In genomic region chr14:25587487-25588001, GRCm38 (mm10) we compare ENCODE assay signal across 8 mouse cellular contexts.
DNase-seq lines count a peak whose midpoint lies in the region; ATAC-seq lines count a peak whose summit lies in the region.

No protein-coding gene starts in this region.

- ATAC-seq in forebrain, embryonic 11.5 days (replicated peaks; ENCODE audit: low FRiP score) = peak; percentile 69
- ATAC-seq in hindbrain, embryonic 13.5 days (ENCODE audit: low FRiP score) = peak; percentile 64
- no peak; the same call in 1 of the 2 replicates for ATAC-seq in limb, embryonic 13.5 days (ENCODE audit: low FRiP score, low read depth)
- peak; percentile 47 for ATAC-seq in midbrain, embryonic 14.5 days (ENCODE audit: low FRiP score, low TSS enrichment)

- no peaks in the 10 kb centered on the region for H3K27me3 ChIP-seq in forebrain, embryonic 11.5 days (ENCODE audit: control insufficient read depth, insufficient read depth, low read length)
- H3K27me3 ChIP-seq in hindbrain, embryonic 13.5 days = no peaks in the 10 kb centered on the region
- no peaks in the 10 kb centered on the region for H3K27me3 ChIP-seq in limb, embryonic 13.5 days
- H3K27me3 ChIP-seq in midbrain, embryonic 14.5 days (ENCODE audit: control insufficient read depth, insufficient read depth, low read length) = no peaks in the 10 kb centered on the region

- peak overlapping the region; percentile 97 for H3K27ac ChIP-seq in forebrain, embryonic 11.5 days (ENCODE audit: low read depth, low read length)
- H3K27ac ChIP-seq in hindbrain, embryonic 13.5 days = peak overlapping the region; percentile 100
- H3K27ac ChIP-seq in limb, embryonic 13.5 days = peak overlapping the region; percentile 84
- H3K27ac ChIP-seq in midbrain, embryonic 14.5 days (replicated peaks; ENCODE audit: low read depth, low read length) = peak overlapping the region; percentile 99

- peak overlapping the region; percentile 60 for H3K9ac ChIP-seq in forebrain, embryonic 11.5 days (ENCODE audit: low read length)
- H3K9ac ChIP-seq in hindbrain, embryonic 13.5 days = peak overlapping the region; percentile 63
- H3K9ac ChIP-seq in limb, embryonic 13.5 days = peak overlapping the region; percentile 43
- H3K9ac ChIP-seq in midbrain, embryonic 14.5 days (replicated peaks; ENCODE audit: low read length) = peak overlapping the region; percentile 54

- no peak overlapping the region for H3K4me3 ChIP-seq in forebrain, embryonic 11.5 days (ENCODE audit: low read depth, low read length)
- H3K4me3 ChIP-seq in hindbrain, embryonic 13.5 days = no peak overlapping the region
- H3K4me3 ChIP-seq in limb, embryonic 13.5 days = no peak overlapping the region
- no peak overlapping the region for H3K4me3 ChIP-seq in midbrain, embryonic 14.5 days (replicated peaks; ENCODE audit: low read depth, low read length)

- H3K36me3 ChIP-seq in forebrain, embryonic 11.5 days (ENCODE audit: control insufficient read depth, insufficient read depth, low read length) = peaks cover 5% of the 10 kb centered on the region; the same call in 1 of the 2 replicates
- peaks cover 19% of the 10 kb centered on the region for H3K36me3 ChIP-seq in hindbrain, embryonic 13.5 days
- peaks cover 82% of the 10 kb centered on the region for H3K36me3 ChIP-seq in limb, embryonic 13.5 days
- H3K36me3 ChIP-seq in midbrain, embryonic 14.5 days (ENCODE audit: control insufficient read depth, insufficient read depth, low read length) = peaks cover 31% of the 10 kb centered on the region

- WGBS in forebrain, embryonic 11.5 days = 14% methylated on average over 6 of the region's 6 CpGs
- 3% methylated on average over 6 of the region's 6 CpGs for WGBS in hindbrain, embryonic 13.5 days
- WGBS in limb, embryonic 13.5 days = 11% methylated on average over 6 of the region's 6 CpGs
- 4% methylated on average over 6 of the region's 6 CpGs for WGBS in midbrain, embryonic 14.5 days

- DNase-seq in adrenal gland, adult (ENCODE audit: inconsistent age in 2 of 2, low spot score in 1 of 2) = peak; percentile 85 to 88
- no peak for DNase-seq in adrenal gland, adult 18-20 months (ENCODE audit: low spot score in 2 of 2)
- DNase-seq in adipocyte (ENCODE audit: low spot score) = peak; percentile 66
- DNase-seq in forebrain, embryonic 11.5 days (ENCODE audit: low spot score) = peak; percentile 80
- DNase-seq in midbrain, embryonic 14.5 days = peak; percentile 77
- DNase-seq in thymus, adult 18-20 months = no peak

- H3K4me1 ChIP-seq in forebrain, embryonic 11.5 days (replicated peaks; ENCODE audit: control insufficient read depth, insufficient read depth, low read length) = peaks cover 58% of the 10 kb centered on the region
- H3K4me1 ChIP-seq in hindbrain, embryonic 13.5 days (replicated peaks) = peaks cover 78% of the 10 kb centered on the region
- H3K4me1 ChIP-seq in limb, embryonic 13.5 days = peaks cover 73% of the 10 kb centered on the region
- peaks cover 68% of the 10 kb centered on the region for H3K4me1 ChIP-seq in midbrain, embryonic 14.5 days (ENCODE audit: control insufficient read depth, insufficient read depth, low read length)

- H3K9me3 ChIP-seq in forebrain, embryonic 11.5 days (ENCODE audit: control insufficient read depth, low read length) = no peaks in the 10 kb centered on the region
- no peaks in the 10 kb centered on the region for H3K9me3 ChIP-seq in hindbrain, embryonic 13.5 days
- no peaks in the 10 kb centered on the region for H3K9me3 ChIP-seq in limb, embryonic 13.5 days
- H3K9me3 ChIP-seq in midbrain, embryonic 14.5 days (ENCODE audit: control insufficient read depth, low read length) = no peaks in the 10 kb centered on the region

- H3K4me2 ChIP-seq in forebrain, embryonic 11.5 days (ENCODE audit: low read depth, low read length, severe bottlenecking) = peak overlapping the region; percentile 38; the same call in 1 of the 2 replicates
- peak overlapping the region; percentile 41 for H3K4me2 ChIP-seq in hindbrain, embryonic 13.5 days
- H3K4me2 ChIP-seq in limb, embryonic 13.5 days (replicated peaks) = peak overlapping the region; percentile 2; the same call in 1 of the 2 replicates
- H3K4me2 ChIP-seq in midbrain, embryonic 14.5 days (ENCODE audit: low read length) = peak overlapping the region; percentile 39

Comparison
In these comparisons a context has a peak if more than half of its experiments do, and no peak if none do; other contexts are left out.
1. DNase-seq: peak in adrenal gland, adult (2 of 2), adipocyte (single experiment), forebrain, embryonic 11.5 days (single experiment) and midbrain, embryonic 14.5 days (single experiment); none in adrenal gland, adult 18-20 months (0 of 2) and thymus, adult 18-20 months (0 of 2).
2. Peak in every context shown above with its lines, with median percentiles within 50 percentile points of each other: H3K27ac ChIP-seq, H3K4me2 ChIP-seq and H3K9ac ChIP-seq.